Mouse (Mus musculus) liver, adult 2 months (tissue): ENCODE data around the gene Dclk1.

Experiments
- CTCF ChIP-seq: fragments of 200-500 bp; IDR thresholded peaks from 2 replicates; pipeline ENCODE4 v1.5.1; 2011; ENCODE audit warnings: low read depth, low read length, control low read depth
- POLR2A ChIP-seq: fragments of 200-500 bp; IDR thresholded peaks from 2 replicates; pipeline ENCODE4 v1.6.1; 2011; ENCODE audit warnings: low read length, control low read depth; ENCODE audit not compliant: insufficient read depth; ENCODE audit errors: extremely low read depth

DNA sequence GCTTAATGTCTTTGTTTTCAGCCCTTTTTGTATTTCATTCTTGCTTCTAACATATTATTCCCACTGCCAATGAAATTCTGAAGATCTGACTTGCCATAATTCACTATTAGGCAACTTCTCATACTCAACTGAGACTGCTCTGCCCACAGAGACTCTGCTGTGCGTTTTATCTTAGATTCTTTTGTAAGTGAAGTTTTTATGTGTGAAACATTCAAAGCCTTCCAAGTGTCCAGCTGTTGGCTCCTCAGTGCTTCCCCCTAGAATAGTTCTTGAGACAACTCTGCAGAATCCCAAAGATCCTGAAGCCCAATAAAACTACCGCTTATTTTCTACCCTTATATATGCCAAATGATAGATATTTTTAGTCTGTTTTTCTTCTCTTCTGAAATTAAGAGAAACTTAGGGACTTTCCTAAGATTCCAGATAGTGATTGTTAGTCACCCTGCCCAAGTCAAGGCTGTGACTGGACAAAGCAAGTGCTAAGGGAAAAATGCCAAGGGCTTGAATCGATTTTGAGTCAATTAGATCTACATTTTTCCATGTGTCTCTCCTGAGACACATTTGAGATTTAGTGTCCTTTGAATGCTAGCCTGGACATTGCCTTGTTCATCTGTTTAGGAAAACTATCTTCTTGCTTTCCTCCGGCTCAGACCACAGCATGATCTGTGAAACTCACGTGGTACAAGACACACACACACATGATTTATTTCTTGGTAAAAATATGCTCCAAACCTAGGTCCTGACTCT lies 46.4 kb upstream of the Dclk1 start:
- no peak for TF ChIP-seq POLR2A
- TF ChIP-seq CTCF: no peak
